Mouse (Mus musculus) embryonic stem cell, embryonic (primary cell): ENCODE measurements around the gene Topaz1.
"Not testable (repeated sequence)": the region's sequence is repeated elsewhere in the genome, so short reads cannot be mapped to it uniquely, and the experiment has no call there.

ENCODE experiments used
- CTCF ChIA-PET, 4 experiments: fragments of 300-600 bp in 2 of 4; fragments of 350-600 bp in 2 of 4; sonication (Branson Sonifier 250); formaldehyde crosslinking; loops; one replicate each; lab custom pipeline; 2022; ENCODE audit warnings: inconsistent platforms in 2 of 4; lab: Charles Lee
- POLR2A ChIA-PET, 4 experiments: fragments of 300-600 bp in 2 of 4; fragments of 350-600 bp in 2 of 4; sonication (Branson Sonifier 250); formaldehyde crosslinking; loops; one replicate each; lab custom pipeline; 2022; ENCODE audit warnings: antibody characterized with exemption in 4 of 4, inconsistent platforms in 1 of 4; lab: Charles Lee

Topaz1 gene

DNA sequence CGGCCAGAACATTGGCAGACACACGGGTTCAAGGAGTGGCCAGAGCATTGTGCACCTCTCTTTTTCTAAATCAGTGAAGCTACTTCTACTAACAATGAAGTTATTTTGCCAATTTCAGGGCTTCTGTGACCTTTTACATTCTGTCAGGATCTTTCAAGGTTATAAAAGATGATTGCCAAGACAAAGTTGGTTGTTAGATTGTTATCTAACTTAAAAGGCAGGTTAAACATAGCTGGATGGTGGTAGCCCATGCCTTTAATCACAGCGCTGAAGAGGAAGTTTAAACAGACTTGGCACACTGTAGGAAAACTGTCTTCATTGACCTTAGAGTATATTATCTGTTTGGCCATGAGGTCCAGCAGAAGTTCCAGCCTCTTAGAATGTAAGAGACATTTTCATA is 98.5 kb downstream of the Topaz1 start:
- ChIA-PET CTCF (interaction anchor here in 2 of 4 experiments (0.7 to 1.7 kb wide), 2 partner anchors 8 to 311 kb away, joined by 6 to 14 read pairs; no protein-coding TSS in a partner anchor), POLR2A (interaction anchor here in 1 of 4 experiments (1.3 to 1.8 kb wide), 2 partner anchors 20 to 45 kb away, joined by 4 to 8 read pairs; partner anchors contain the start of gene Zfp445)

DNA sequence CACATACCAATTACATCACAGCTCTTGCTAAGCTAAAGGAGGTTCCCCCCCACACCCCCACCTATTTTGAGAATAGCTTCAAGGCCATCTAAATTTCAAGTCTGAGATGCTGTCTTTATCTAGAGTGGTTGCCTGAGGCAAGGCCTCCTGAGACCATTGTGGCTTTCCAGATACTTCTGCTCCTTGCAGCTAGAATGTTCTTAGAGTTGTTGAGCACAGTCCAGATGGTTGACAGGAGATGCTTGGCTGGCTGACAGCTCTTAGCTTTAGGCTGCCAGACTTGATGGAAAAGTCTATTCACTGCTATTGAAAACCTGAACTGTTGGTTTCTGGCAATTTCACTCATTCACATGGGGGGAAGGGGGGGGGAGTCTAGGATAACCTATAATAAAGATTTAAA is 99.0 kb downstream of the Topaz1 start:
- CTCF ChIA-PET: interaction anchor here in 3 of 4 experiments (0.7 to 1.7 kb wide), 3 partner anchors 8 to 310 kb away, joined by 6 to 14 read pairs (median 8); partner anchors contain the start of gene Tcaim (in 1 of the 3)
- POLR2A ChIA-PET: interaction anchor here in 2 of 4 experiments (0.9 to 1.8 kb wide), 4 partner anchors 8 to 44 kb away, joined by 3 to 8 read pairs (median 4); partner anchors contain the start of gene Zfp445 (in 1 of the 2)

DNA sequence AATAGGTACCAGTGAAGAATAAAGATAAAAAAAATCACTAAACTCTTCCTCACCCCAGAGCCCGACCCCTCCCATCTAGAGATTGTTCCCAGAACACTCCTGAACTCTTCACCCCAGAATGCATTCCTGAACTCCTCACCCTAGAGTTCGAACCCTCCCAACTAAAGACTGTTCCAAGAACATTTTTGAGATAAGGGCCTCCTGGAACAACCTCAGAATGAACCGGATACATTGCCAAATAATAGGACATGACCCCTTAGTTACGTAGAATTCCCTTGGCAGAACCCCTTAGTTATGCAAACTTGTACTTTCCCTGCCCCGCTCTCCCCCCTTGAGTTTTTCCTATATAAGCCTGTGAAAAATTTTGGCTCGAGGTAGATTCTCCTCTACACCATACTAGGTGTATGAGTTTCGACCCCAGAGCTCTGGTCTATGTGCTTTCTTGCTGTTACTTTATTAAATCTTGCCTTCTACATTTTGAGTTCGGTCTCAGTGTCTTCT is 100.7 kb downstream of the Topaz1 start:
- CTCF ChIA-PET: not testable (repeated sequence)
- POLR2A ChIA-PET: interaction anchor here in 1 of 4 experiments (1.4 kb wide), 1 partner anchor 9 kb away, joined by 3 read pairs; no protein-coding TSS in a partner anchor
